10 mouse cellular contexts compared by ENCODE assay signal in genomic region chr1:74857677-74858076, GRCm38 (mm10). TPM values are rescaled to one million over a fixed set of nuclear protein-coding genes. Genes with fewer than 3 reads are reported as not detected.
DNase-seq lines count a peak whose midpoint lies in the region; ATAC-seq lines count a peak whose summit lies in the region.
"Had no signal": no experiment of that assay in that cellular context is flagged by ENCODE, and none has a peak within 500 bp of the region (broad histone marks: within the 10 kb centered on the region; RNA-seq: fewer than 3 reads in every experiment).

No protein-coding gene starts in this region.

- H3K4me3 ChIP-seq in forebrain, embryonic 14.5 days (ENCODE audit: low read depth, low read length), result peak overlapping the region; percentile 68
- H3K4me3 ChIP-seq in midbrain, embryonic 10.5 days, result peak overlapping the region; percentile 85

- H3K9ac ChIP-seq in forebrain, embryonic 14.5 days (ENCODE audit: low read length), result peak overlapping the region; percentile 64
- H3K9ac ChIP-seq: liver, embryonic 14.5 days had no signal

- 3% methylated on average over 4 of the region's 4 CpGs for WGBS in forebrain, embryonic 14.5 days
- 7% methylated on average over 4 of the region's 4 CpGs for WGBS in midbrain, embryonic 10.5 days

- no peak overlapping the region for H3K27ac ChIP-seq in forebrain, embryonic 14.5 days (ENCODE audit: low read depth, low read length)
- peak overlapping the region; percentile 78 for H3K27ac ChIP-seq in midbrain, embryonic 10.5 days (replicated peaks)
- H3K27ac ChIP-seq: liver, embryonic 14.5 days had no signal

- peak overlapping the region; percentile 87 for H3K4me2 ChIP-seq in forebrain, embryonic 14.5 days (ENCODE audit: low read length)

- no peaks in the 10 kb centered on the region for H3K36me3 ChIP-seq in forebrain, embryonic 14.5 days (ENCODE audit: control insufficient read depth, insufficient read depth, low read length)
- no peaks in the 10 kb centered on the region for H3K36me3 ChIP-seq in midbrain, embryonic 10.5 days

- intact Hi-C loops in heart, postnatal 25 days (cut with DNase I), result no loop called here

- no peak for ATAC-seq in forebrain, embryonic 14.5 days

- H3K27me3 ChIP-seq in forebrain, embryonic 14.5 days (replicated peaks; ENCODE audit: control insufficient read depth, insufficient read depth, low read length), result peaks cover 65% of the 10 kb centered on the region
- peaks cover 79% of the 10 kb centered on the region for H3K27me3 ChIP-seq in midbrain, embryonic 10.5 days (ENCODE audit: low read depth, poor library complexity, severe bottlenecking)

- H3K9me3 ChIP-seq in forebrain, embryonic 14.5 days (replicated peaks; ENCODE audit: control insufficient read depth, low read length), result no peaks in the 10 kb centered on the region
- H3K9me3 ChIP-seq in midbrain, embryonic 10.5 days (replicated peaks), result no peaks in the 10 kb centered on the region

- peak; percentile 84 for DNase-seq in heart, adult 11 months
- no peak for DNase-seq in heart, postnatal 25 days (ENCODE audit: low spot score)
- DNase-seq in MN1 (ENCODE audit: low spot score), result peak; percentile 30
- DNase-seq in forebrain, embryonic 14.5 days (ENCODE audit: low spot score), result no peak
- peak; percentile 34 for DNase-seq in midbrain, embryonic 10.5 days (ENCODE audit: low spot score)
- no peak for DNase-seq in yolk sac, embryonic 10.5 days (ENCODE audit: low spot score)
- no peak for DNase-seq in kidney, adult 18-20 months
- no peak for DNase-seq in frontal cortex, postnatal 25 days (ENCODE audit: low spot score in 2 of 2)

- H3K4me1 ChIP-seq in forebrain, embryonic 14.5 days (ENCODE audit: control insufficient read depth, insufficient read depth, low read length), result peaks cover 22% of the 10 kb centered on the region
- peaks cover 75% of the 10 kb centered on the region for H3K4me1 ChIP-seq in midbrain, embryonic 10.5 days

RNA-seq across cellular contexts. Expression of gene Cdk5r2, which starts 2.9 kb away (rescaled TPM):
- not detected for total RNA-seq in heart, postnatal 25 days (2021)
- polyA plus RNA-seq in forebrain, embryonic 14.5 days (2014; fragmentation: Nextera tagmentation; extraction: Ambion mirVana), result 4.5 and 5.3 TPM in 2 replicates
- 1.3 and 2.2 TPM in 2 replicates for polyA plus RNA-seq in midbrain, embryonic 10.5 days (2016; fragmentation: Nextera tagmentation; extraction: Ambion mirVana)

RNA-seq across cellular contexts. Expression of gene Fev, which starts 27.5 kb away (rescaled TPM):
- total RNA-seq in heart, postnatal 25 days (2021), result not detected
- not detected in 2 replicates for polyA plus RNA-seq in forebrain, embryonic 14.5 days (2014; fragmentation: Nextera tagmentation; extraction: Ambion mirVana)
- polyA plus RNA-seq in midbrain, embryonic 10.5 days (2016; fragmentation: Nextera tagmentation; extraction: Ambion mirVana), result 0.36 TPM in 1 of 2 replicates, not detected in the other
- polyA plus RNA-seq: C2C12 had no signal

RNA-seq across cellular contexts. Expression of gene Cryba2, which starts 35.3 kb away (rescaled TPM):
- not detected for total RNA-seq in heart, postnatal 25 days (2021)
- polyA plus RNA-seq in forebrain, embryonic 14.5 days (2014; fragmentation: Nextera tagmentation; extraction: Ambion mirVana), result not detected in 2 replicates
- 0.26 TPM in 1 of 2 replicates, not detected in the other for polyA plus RNA-seq in midbrain, embryonic 10.5 days (2016; fragmentation: Nextera tagmentation; extraction: Ambion mirVana)
- polyA plus RNA-seq: C2C12; liver, embryonic 14.5 days had no signal

Comparison
In these comparisons a context has a peak if more than half of its experiments do, and no peak if none do; other contexts are left out.
1. DNase-seq: peak in heart, adult 11 months (single experiment), MN1 (single experiment) and midbrain, embryonic 10.5 days (single experiment); none in heart, postnatal 25 days (single experiment), forebrain, embryonic 14.5 days (single experiment), yolk sac, embryonic 10.5 days (single experiment), kidney, adult 18-20 months (single experiment) and frontal cortex, postnatal 25 days (0 of 2).